ENCODE assay signal across 8 mouse cellular contexts in the genomic region with DNA sequence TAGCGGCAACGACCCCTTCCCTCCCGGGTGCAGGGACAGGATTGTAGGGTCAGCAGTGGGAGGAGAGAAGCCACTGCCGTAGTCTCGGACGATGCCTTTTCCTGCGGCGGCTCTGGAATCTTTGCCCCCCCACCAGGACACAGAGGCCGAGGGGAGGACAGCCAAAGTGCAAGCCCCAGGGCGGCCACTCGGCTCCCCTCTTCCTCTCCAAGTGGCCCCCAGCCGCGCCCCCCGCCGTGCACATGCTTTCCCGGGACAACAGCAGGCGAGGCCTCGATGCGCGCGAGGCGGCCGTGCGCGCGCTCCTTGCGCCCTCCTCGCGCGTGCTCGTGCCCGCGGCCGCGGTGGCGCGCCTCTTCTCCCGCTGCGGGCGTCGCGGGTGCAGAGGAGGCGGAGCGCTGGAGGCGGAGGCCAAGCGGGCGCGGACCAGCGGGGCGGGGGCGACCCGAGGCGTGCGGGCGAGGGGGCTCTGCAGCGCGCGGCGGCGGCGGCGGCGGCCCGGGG.
DNase-seq lines count a peak whose midpoint lies in the region; ATAC-seq and TF ChIP-seq lines count a peak whose summit lies in the region.

No protein-coding gene starts in this region.

- peak; percentile 1 for DNase-seq in c-Kit-positive CD71-positive TER-119-positive erythroid progenitor cells, embryonic 14.5 days (ENCODE audit: low spot score)
- DNase-seq in heart, postnatal 14 days, result peak; percentile 92 to 94
- DNase-seq in layer of hippocampus, adult 18-20 months (ENCODE audit: low spot score in 2 of 2), result peak; percentile 73 to 85
- DNase-seq in lung, adult 18-20 months, result peak; percentile 65 to 79
- peak; percentile 60 for DNase-seq in thymus, postnatal 0 days (ENCODE audit: low spot score)

- WGBS in forebrain, embryonic 15.5 days, result under 1% methylated on average over 63 of the region's 64 CpGs
- 2% methylated on average over 63 of the region's 64 CpGs for WGBS in olfactory bulb, adult 2 months

- peaks cover 31% of the 10 kb centered on the region for H3K4me1 ChIP-seq in forebrain, embryonic 15.5 days
- H3K4me1 ChIP-seq in olfactory bulb, adult 2 months (ENCODE audit: control insufficient read depth, insufficient read depth, low read length), result peaks cover 2% of the 10 kb centered on the region; the same call in 1 of the 2 replicates

- H3K36me3 ChIP-seq in C2C12 (ENCODE audit: control insufficient read depth, insufficient read depth), result no peaks in the 10 kb centered on the region
- H3K36me3 ChIP-seq in forebrain, embryonic 15.5 days, result no peaks in the 10 kb centered on the region

- H3K9ac ChIP-seq in forebrain, embryonic 15.5 days (replicated peaks), result peak overlapping the region; percentile 93

- H3K9me3 ChIP-seq in forebrain, embryonic 15.5 days, result no peaks in the 10 kb centered on the region

- H3ac ChIP-seq in C2C12 (ENCODE audit: control insufficient read depth, insufficient read length, low read depth), result peak overlapping the region; percentile 60

- TF ChIP-seq POLR2A in olfactory bulb, adult 2 months (IDR thresholded peaks at IDR 0.05; ENCODE audit: insufficient read depth, low read depth, low read length), result peak; percentile 48; the same call in 1 of the 2 replicates

- intact Hi-C loops in heart, postnatal 14 days (cut with DNase I), result loop anchor here (5.0 kb wide), 3 partner anchors 60 to 125 kb away; no protein-coding TSS in a partner anchor

- TF ChIP-seq CTCF in C2C12 (IDR thresholded peaks at IDR 0.05; ENCODE audit: control insufficient read depth, insufficient read depth, insufficient read length), result no peak
- TF ChIP-seq CTCF in olfactory bulb, adult 2 months (IDR thresholded peaks at IDR 0.05; ENCODE audit: insufficient read depth, low read depth, low read length), result no peak

- H3K79me3 ChIP-seq in C2C12 (ENCODE audit: low read depth), result peaks cover 8% of the 10 kb centered on the region

- peak overlapping the region; percentile 36 for H3K4me3 ChIP-seq in C2C12 (ENCODE audit: insufficient read depth, poor library complexity, severe bottlenecking)
- peak overlapping the region; percentile 87 for H3K4me3 ChIP-seq in forebrain, embryonic 15.5 days
- H3K4me3 ChIP-seq in olfactory bulb, adult 2 months (ENCODE audit: insufficient read depth, low read depth, low read length), result peak overlapping the region; percentile 93

- peak overlapping the region; percentile 89 for H3K27ac ChIP-seq in forebrain, embryonic 15.5 days (replicated peaks)
- 0 out of 2 replicates have a peak overlapping the region, but pooled peaks have one; percentile 11 for H3K27ac ChIP-seq in olfactory bulb, adult 2 months (ENCODE audit: insufficient read depth, low read depth, low read length)

- H3K27me3 ChIP-seq in C2C12 (ENCODE audit: control insufficient read depth, insufficient read depth, insufficient read length), result no peaks in the 10 kb centered on the region
- no peaks in the 10 kb centered on the region for H3K27me3 ChIP-seq in forebrain, embryonic 15.5 days

- peak; percentile 87 for ATAC-seq in forebrain, embryonic 15.5 days (replicated peaks)

- peaks cover 11% of the 10 kb centered on the region for H3K79me2 ChIP-seq in C2C12 (ENCODE audit: control insufficient read depth, insufficient read depth)

- H3K4me2 ChIP-seq in forebrain, embryonic 15.5 days (replicated peaks), result peak overlapping the region; percentile 88

TF ChIP-seq in C2C12, 6 proteins besides CTCF, POLR2A, EP300 and RAD21:
- TF ChIP-seq MYOG (IDR thresholded peaks at IDR 0.05; ENCODE audit: control insufficient read depth, extremely low read depth, insufficient read length), result no peak
- TF ChIP-seq MYOD1 (IDR thresholded peaks at IDR 0.05; ENCODE audit: control insufficient read depth, insufficient read length, low read depth), result no peak
- TF ChIP-seq MAX (IDR thresholded peaks at IDR 0.05), result peak; percentile 30
- TF ChIP-seq FOSL1 (IDR thresholded peaks at IDR 0.05; ENCODE audit: insufficient read depth, low read length, poor library complexity, severe bottlenecking), result no peak
- no peak for TF ChIP-seq CEBPB (IDR thresholded peaks at IDR 0.05; ENCODE audit: low read depth)
- no peak for TF ChIP-seq USF1 (IDR thresholded peaks at IDR 0.05; ENCODE audit: low read depth)

Comparison
In these comparisons a context has a peak if more than half of its experiments do, and no peak if none do; other contexts are left out.
1. Peak in every context shown above with its lines: DNase-seq, ATAC-seq, H3K4me3 ChIP-seq and H3K27ac ChIP-seq.
2. H3K4me3 ChIP-seq: peak in every context shown above with its lines; median percentile 93 in olfactory bulb, adult 2 months; 87 in forebrain, embryonic 15.5 days; 36 in C2C12.
3. DNase-seq: peak in every context shown above with its lines; median percentile 93 in heart, postnatal 14 days; 79 in layer of hippocampus, adult 18-20 months; 72 in lung, adult 18-20 months; 60 in thymus, postnatal 0 days; 1 in c-Kit-positive CD71-positive TER-119-positive erythroid progenitor cells, embryonic 14.5 days.